Mouse (Mus musculus): ENCODE results near the gene Ldb2.

GRCm38 (mm10) chr5:44553765-44554352 is 245.6 kb downstream of the Ldb2 start:
- no peak for TF ChIP-seq CTCF (IDR thresholded peaks at IDR 0.05; ENCODE audit: extremely low read depth, insufficient read length, insufficient replicate concordance, low read depth, low read length)
- TF ChIP-seq POLR2A (IDR thresholded peaks at IDR 0.05; ENCODE audit: low read depth, low read length): no peak
